Mouse (Mus musculus): Measurements from ENCODE around the gene Epx. TPM values are rescaled to one million over a fixed set of nuclear protein-coding genes. Genes with fewer than 3 reads are reported as not detected.

The Epx gene
- polyA plus RNA-seq, 1 experiment from 2014 or later: not detected

DNA sequence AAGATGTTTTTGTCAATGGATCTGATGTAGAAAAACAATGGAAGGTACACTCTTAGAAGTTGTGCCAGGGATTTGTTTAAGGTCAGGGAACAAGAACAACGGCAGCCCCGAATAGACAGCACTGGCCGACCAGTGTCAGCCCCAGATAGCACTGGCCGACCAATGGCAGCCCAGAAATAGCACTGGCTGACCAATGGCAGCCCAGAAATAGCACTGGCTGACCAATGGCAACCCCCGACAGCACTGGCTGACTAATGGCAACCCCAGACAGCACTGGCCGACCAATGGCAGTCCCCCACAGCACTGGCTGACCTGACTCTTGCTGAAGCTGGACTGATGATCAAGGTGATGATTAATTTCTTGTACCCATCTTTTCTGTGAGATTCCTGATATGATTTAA is 27.5 kb downstream of the Epx start:
- H3K4me1 ChIP-seq (replicated peaks; ENCODE audit: control insufficient read depth, insufficient read depth, low read length): no peaks in the 10 kb centered on the region
- H3K27ac ChIP-seq (ENCODE audit: low read depth, low read length): no peak overlapping the region
- 0 out of 2 replicates have a peak overlapping the region, but pooled peaks have one; percentile 32 for H3K4me2 ChIP-seq (replicated peaks; ENCODE audit: low read depth)
- no peak overlapping the region for H3K4me3 ChIP-seq (ENCODE audit: low read depth, low read length)
- H3K27me3 ChIP-seq (replicated peaks; ENCODE audit: control insufficient read depth, insufficient read depth, low read length): no peaks in the 10 kb centered on the region
- no peak for ATAC-seq
- no peak overlapping the region for H3K9ac ChIP-seq (ENCODE audit: low read depth, low read length)
- 78% methylated on average over 6 of the region's 6 CpGs for WGBS
- H3K9me3 ChIP-seq (ENCODE audit: control insufficient read depth): no peaks in the 10 kb centered on the region
- H3K36me3 ChIP-seq (ENCODE audit: control insufficient read depth, insufficient read depth): no peaks in the 10 kb centered on the region
- no peak for TF ChIP-seq CTCF (IDR thresholded peaks at IDR 0.05; ENCODE audit: low read depth)

DNA sequence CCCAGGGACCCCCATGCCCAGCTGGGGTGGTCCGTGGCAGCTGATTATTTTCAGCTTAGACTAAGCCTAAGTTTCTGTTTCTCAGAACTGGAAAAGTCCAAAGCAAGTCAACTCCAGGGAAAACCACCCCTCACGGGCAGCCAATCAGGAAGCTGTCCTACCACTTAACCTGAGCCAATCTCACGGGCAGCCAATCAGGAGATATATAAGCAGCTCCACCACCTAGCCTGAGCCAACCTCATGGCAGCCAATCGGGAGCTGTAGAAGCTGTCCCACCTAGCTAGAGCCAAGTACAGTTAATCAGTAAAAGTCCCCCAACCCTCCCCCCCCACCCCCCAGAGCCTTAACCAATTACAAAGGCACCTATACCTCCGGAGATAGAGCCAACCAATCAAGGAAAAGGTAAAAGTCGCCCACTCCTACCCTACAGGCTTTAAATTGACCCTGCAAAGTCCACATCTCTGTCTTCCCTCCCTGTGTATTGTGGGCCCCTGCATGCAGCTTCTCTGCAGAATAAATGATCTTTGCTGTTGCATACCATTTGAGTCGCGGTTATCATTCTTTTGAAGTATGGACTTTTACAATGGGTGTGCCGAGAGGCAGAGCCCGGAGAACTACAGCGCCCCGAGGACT is 28.3 kb downstream of the Epx start:
- peak overlapping the region; percentile 32 for H3K4me2 ChIP-seq (replicated peaks; ENCODE audit: low read depth)
- H3K36me3 ChIP-seq (ENCODE audit: control insufficient read depth, insufficient read depth): no peaks in the 10 kb centered on the region
- no peak overlapping the region for H3K9ac ChIP-seq (ENCODE audit: low read depth, low read length)
- H3K4me3 ChIP-seq (ENCODE audit: low read depth, low read length): no peak overlapping the region
- WGBS: 53% methylated on average over 12 of the region's 12 CpGs
- no peak overlapping the region for H3K27ac ChIP-seq (ENCODE audit: low read depth, low read length)
- H3K4me1 ChIP-seq (replicated peaks; ENCODE audit: control insufficient read depth, insufficient read depth, low read length): no peaks in the 10 kb centered on the region
- no peaks in the 10 kb centered on the region for H3K9me3 ChIP-seq (ENCODE audit: control insufficient read depth)
- H3K27me3 ChIP-seq (replicated peaks; ENCODE audit: control insufficient read depth, insufficient read depth, low read length): no peaks in the 10 kb centered on the region
- TF ChIP-seq CTCF (IDR thresholded peaks at IDR 0.05; ENCODE audit: low read depth): no peak
- peak; percentile 91 for ATAC-seq

DNA sequence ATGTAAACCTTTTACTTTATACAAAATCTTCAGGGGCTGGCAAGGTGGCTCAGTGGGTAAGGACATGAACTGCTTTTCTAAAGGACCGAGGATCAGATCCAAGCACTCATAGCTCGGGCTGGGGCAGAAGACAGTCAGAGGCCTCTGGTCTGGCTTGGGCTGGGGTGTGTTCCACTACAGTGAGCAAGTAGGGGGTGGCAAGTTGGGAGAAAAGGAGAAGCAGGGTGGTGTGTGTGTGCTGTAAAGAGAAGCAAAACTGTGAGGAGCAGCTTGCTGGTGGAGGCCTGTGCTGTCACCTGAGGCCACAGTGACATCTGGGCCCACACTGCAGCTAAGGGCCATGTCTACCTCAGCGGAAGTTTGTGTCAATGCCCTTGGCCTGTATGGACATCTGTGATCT is 33.9 kb downstream of the Epx start:
- ATAC-seq: no peak
- no peak overlapping the region for H3K4me3 ChIP-seq (ENCODE audit: low read depth, low read length)
- H3K36me3 ChIP-seq (ENCODE audit: control insufficient read depth, insufficient read depth): no peaks in the 10 kb centered on the region
- no peak overlapping the region for H3K27ac ChIP-seq (ENCODE audit: low read depth, low read length)
- no peaks in the 10 kb centered on the region for H3K9me3 ChIP-seq (ENCODE audit: control insufficient read depth)
- H3K27me3 ChIP-seq (replicated peaks; ENCODE audit: control insufficient read depth, insufficient read depth, low read length): no peaks in the 10 kb centered on the region
- WGBS: 85% methylated on average over 3 of the region's 3 CpGs
- no peak for TF ChIP-seq CTCF (IDR thresholded peaks at IDR 0.05; ENCODE audit: low read depth)
- no peak overlapping the region for H3K4me2 ChIP-seq (replicated peaks; ENCODE audit: low read depth)
- H3K9ac ChIP-seq (ENCODE audit: low read depth, low read length): no peak overlapping the region
- H3K4me1 ChIP-seq (replicated peaks; ENCODE audit: control insufficient read depth, insufficient read depth, low read length): no peaks in the 10 kb centered on the region

DNA sequence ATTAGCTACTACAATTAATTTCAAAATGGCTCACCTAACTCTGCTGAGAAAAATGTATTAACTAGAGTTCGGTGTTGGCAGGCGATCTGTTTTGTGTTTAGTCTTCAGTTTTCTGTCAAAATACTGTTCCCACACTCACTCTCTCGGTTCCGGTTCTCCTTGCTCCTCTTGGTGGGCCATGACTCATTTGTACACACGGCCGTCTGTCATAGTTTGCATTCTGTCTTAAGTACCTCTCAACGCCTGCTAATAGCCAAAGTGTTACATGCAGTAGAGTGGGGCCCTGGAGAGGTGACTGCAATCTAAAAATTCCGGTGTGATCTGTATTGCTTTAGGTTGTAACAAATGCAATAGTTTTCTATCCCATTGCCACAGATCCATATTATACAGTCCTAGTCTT is 34.7 kb downstream of the Epx start:
- no peaks in the 10 kb centered on the region for H3K9me3 ChIP-seq (ENCODE audit: control insufficient read depth)
- no peak overlapping the region for H3K4me2 ChIP-seq (replicated peaks; ENCODE audit: low read depth)
- H3K36me3 ChIP-seq (ENCODE audit: control insufficient read depth, insufficient read depth): no peaks in the 10 kb centered on the region
- H3K27ac ChIP-seq (ENCODE audit: low read depth, low read length): no peak overlapping the region
- no peak overlapping the region for H3K4me3 ChIP-seq (ENCODE audit: low read depth, low read length)
- WGBS: 69% methylated on average over 8 of the region's 8 CpGs
- H3K9ac ChIP-seq (ENCODE audit: low read depth, low read length): no peak overlapping the region
- no peak for ATAC-seq
- TF ChIP-seq CTCF (IDR thresholded peaks at IDR 0.05; ENCODE audit: low read depth): no peak
- H3K4me1 ChIP-seq (replicated peaks; ENCODE audit: control insufficient read depth, insufficient read depth, low read length): no peaks in the 10 kb centered on the region
- no peaks in the 10 kb centered on the region for H3K27me3 ChIP-seq (replicated peaks; ENCODE audit: control insufficient read depth, insufficient read depth, low read length)

DNA sequence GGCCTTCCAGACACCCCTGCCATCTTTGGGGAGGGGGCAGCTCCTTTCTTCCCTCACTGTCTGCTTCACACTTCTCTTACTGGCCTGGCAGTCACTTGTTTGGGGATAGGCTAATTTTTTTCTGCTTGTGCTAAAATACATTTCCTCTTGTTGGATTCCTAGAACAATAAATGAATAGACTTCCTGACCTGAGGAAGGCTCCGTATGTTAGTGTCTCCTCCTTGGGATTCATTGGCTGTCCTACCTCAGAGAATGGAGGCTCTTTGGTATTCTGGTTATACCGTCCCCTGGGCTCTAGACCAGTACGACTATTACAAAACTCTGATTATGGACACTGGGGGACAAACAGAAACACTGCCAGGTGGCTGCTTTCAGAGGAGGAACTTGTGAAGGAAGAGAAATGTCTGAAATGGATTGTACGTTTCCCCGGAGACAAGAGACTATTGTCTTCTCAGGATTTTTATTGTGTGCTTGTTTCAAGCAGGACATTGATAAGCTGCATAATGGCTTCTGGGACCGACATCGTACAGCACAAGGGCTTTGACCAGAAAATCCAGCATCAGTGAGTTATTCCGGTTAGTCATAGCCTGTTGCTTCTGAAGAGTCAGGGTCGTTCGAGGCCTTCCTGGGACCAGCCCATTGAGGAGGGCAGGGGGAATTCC is 47.0 kb downstream of the Epx start, which contains the start of gene Lpo:
Gene Lpo (minus strand): TSS at position 51 of the 662 bp plus-strand sequence.
- no peak for TF ChIP-seq CTCF (IDR thresholded peaks at IDR 0.05; ENCODE audit: low read depth)
- H3K4me2 ChIP-seq (replicated peaks; ENCODE audit: low read depth): no peak within 1 kb of the TSS
- no peak within 1 kb of the TSS for H3K4me3 ChIP-seq (ENCODE audit: low read depth, low read length)
- no peak within 1 kb of the TSS for H3K27ac ChIP-seq (ENCODE audit: low read depth, low read length)
- H3K36me3 ChIP-seq (ENCODE audit: control insufficient read depth, insufficient read depth): no peaks in the 10 kb centered on the region
- no peak within 1 kb of the TSS for H3K9ac ChIP-seq (ENCODE audit: low read depth, low read length)
- no peaks in the 10 kb centered on the region for H3K27me3 ChIP-seq (replicated peaks; ENCODE audit: control insufficient read depth, insufficient read depth, low read length)
- no peaks in the 10 kb centered on the region for H3K4me1 ChIP-seq (replicated peaks; ENCODE audit: control insufficient read depth, insufficient read depth, low read length)
- no peak for ATAC-seq
- 41% methylated on average over 10 of the region's 10 CpGs for WGBS
- H3K9me3 ChIP-seq (ENCODE audit: control insufficient read depth): no peaks in the 10 kb centered on the region

DNA sequence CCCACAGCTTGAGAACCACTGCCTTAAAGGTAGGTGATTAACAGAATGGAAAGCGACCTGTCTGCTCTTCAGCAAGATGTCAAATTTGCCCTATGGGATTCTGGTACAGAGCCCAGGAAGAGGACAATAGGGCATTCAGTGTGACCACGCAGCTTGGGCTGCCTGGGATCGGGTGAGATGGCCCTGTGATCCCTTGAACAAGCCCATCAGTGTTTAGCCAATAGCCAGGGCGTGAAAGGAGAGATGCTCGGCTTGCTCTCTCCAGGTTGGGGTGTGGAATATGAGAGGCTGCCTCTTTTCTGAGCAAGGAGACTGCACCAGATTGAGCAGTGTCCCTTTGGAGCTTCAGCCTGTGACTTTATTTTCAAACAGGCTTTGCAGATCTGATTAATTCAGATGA is 53.8 kb downstream of the Epx start:
- H3K27me3 ChIP-seq (replicated peaks; ENCODE audit: control insufficient read depth, insufficient read depth, low read length): 0 out of 2 replicates have a peak, but pooled peaks cover 2% of the 10 kb centered on the region
- H3K4me1 ChIP-seq (replicated peaks; ENCODE audit: control insufficient read depth, insufficient read depth, low read length): no peaks in the 10 kb centered on the region
- no peak for ATAC-seq
- no peaks in the 10 kb centered on the region for H3K9me3 ChIP-seq (ENCODE audit: control insufficient read depth)
- no peak overlapping the region for H3K9ac ChIP-seq (ENCODE audit: low read depth, low read length)
- no peaks in the 10 kb centered on the region for H3K36me3 ChIP-seq (ENCODE audit: control insufficient read depth, insufficient read depth)
- WGBS: 69% methylated on average over 5 of the region's 5 CpGs
- no peak overlapping the region for H3K4me2 ChIP-seq (replicated peaks; ENCODE audit: low read depth)
- no peak overlapping the region for H3K27ac ChIP-seq (ENCODE audit: low read depth, low read length)
- TF ChIP-seq CTCF (IDR thresholded peaks at IDR 0.05; ENCODE audit: low read depth): no peak
- no peak overlapping the region for H3K4me3 ChIP-seq (ENCODE audit: low read depth, low read length)
